Mouse (Mus musculus) layer of hippocampus, postnatal 14 days (tissue): Measurements from ENCODE around the gene 4930402H24Rik. TPM values are rescaled to one million over a fixed set of nuclear protein-coding genes. Genes with fewer than 3 reads are reported as not detected.

Source experiments
- DNase-seq, 2 experiments: peaks; one replicate each; pipeline ENCODE4 v3.0.0; 2021 to 2022; ENCODE audit warnings: low spot score in 2 of 2, mixed read lengths in 1 of 2
- total RNA-seq, 2 experiments: library from RNA; stranded (reverse); gene quantifications; 2 replicates each; pipeline ENCODE4 v1.2.3; 2021

The 4930402H24Rik gene
- total RNA-seq, 2 experiments from 2014 or later, result 80.0 to 83.6 TPM

DNA sequence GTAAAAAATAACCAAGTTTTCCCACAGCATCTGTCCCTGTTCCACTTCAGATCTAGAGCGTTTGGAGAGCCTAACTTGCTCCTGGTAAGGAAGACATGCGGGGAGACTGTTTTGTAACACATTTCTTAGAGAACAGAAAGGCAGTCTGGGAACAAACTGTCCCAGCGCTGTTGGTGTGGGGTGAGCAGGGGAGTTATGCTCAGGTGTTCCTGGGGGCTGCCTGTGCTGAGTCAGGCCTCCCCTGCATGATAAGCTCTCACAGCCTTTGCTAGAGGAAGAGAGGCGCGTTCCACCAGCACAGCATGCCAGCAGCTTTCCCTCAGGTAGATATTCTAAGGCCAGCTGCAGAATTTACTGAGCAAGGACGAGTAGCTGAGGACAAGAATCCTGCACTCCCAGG, 168.2 kb downstream of the 4930402H24Rik start:
- no peak for DNase-seq

DNA sequence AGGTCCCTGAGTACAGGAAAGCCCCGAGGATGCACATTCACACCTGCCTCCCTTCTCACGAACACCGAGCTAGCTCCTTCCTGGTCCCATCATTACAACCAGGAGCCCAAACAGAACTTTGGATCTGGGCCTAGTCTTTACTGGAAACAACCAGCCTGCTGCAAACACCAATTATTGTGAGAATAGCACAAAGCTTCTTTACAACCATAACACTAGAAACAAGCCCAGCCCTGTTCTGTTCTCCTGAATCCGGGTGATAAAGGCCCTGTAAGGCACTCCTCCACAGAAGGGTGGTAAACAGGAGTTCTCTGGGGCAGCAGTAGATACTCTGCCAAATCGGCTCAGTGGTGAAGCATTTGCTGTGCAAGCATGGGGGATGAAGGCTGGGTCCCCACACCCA, 170.9 kb downstream of the 4930402H24Rik start:
- DNase-seq, result no peak

- DNase-seq, result no peak
Measured at GRCm38 (mm10) chr2:130733444-130733843, 172.8 kb downstream of the 4930402H24Rik start.

DNA sequence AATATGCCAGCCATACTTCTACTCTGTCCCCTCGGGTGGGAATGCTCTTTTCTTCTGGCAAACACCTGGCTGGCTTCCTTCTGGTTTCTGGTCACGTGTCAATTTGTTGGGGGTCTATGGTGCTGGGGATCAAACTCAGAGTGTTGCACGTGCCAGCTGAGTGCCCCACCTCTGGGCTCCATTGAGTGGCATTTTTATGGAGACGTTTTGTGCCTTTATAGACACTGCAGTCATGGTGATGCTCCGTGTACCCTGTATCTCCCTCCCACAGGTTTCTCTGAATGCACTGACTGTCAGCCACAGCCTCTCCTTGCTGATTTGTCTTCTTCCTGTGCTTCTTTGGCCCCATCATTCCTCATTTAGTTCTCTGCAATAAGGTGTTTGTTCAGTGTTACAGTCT, 174.4 kb downstream of the 4930402H24Rik start:
- no peak for DNase-seq

- DNase-seq, result no peak
Measured at GRCm38 (mm10) chr2:130730746-130731145, 175.5 kb downstream of the 4930402H24Rik start.

DNA sequence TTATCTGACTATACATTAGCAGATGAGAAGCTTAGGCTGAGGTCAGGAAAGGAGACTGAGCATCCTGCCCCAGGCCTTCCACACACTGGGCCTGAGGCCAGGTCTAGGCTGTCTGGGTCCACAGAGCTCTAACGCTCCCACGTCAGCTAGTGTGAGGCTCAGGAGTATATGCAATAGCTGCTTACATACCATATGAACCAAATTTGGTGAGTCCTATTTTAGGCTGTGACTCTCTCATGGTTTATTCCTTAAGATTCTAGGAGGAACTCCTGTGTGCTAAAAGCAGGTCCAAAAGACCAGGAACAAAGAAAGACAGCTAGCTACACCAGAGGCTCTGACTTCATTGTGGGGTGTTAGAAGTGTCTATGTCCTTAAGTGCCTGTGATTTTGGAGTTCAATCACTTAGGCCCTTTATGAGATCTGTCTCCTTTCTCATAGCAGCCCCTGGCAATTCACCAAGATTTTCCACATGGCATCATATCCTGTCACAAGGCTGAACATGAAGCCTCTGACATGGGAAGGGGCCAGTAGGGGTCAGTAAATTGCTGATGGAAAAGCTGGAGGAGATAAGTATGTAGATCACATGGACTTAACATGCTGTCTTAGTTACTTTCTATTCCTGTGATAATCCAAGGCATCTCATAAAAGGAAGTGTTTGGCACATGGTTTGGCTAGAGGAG, 177.2 kb downstream of the 4930402H24Rik start:
- DNase-seq, result no peak

DNA sequence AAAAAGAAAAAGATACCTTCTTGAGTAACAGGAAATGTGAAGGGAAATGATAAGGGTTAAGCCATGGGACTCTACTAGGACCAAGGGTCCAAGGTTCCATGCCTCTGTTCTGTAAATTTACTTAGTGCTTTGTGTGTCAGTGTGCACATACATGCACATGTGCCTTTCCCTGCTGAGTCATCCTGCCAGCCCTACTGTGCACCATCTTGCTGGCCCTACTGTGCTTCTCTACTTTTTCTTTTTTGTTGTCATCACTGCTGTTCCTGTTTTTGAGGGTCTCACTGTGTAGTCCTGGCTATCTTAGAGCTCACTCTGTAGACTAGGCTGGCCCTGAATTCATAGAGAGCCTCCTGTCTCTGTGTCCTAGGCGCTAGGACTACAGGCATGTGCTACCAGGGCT, 178.5 kb downstream of the 4930402H24Rik start:
- DNase-seq, result no peak

- no peak for DNase-seq
Measured at GRCm38 (mm10) chr2:130724369-130724768, 181.8 kb downstream of the 4930402H24Rik start.

DNA sequence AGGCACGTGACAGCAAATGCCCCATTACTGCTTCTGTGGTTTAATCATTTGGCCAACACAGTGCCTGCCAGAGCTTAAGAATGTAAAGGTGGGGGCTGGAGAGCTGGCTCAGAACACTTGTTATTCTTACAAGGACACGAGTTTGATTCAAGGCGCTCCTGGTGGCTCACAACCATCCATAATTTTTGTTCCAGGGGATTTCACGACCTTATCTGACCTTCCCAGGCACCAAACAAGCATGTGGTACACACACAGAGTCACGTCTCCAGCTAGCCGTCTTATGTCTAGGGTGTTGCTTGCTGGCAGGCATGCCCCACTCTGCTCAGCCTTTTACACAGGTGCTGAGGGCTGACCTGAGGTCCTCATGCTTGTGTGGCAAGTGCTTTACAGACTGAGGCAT, 188.3 kb downstream of the 4930402H24Rik start:
- DNase-seq, result no peak

- no peak for DNase-seq
Measured at GRCm38 (mm10) chr2:130707057-130707456, 199.1 kb downstream of the 4930402H24Rik start.

DNA sequence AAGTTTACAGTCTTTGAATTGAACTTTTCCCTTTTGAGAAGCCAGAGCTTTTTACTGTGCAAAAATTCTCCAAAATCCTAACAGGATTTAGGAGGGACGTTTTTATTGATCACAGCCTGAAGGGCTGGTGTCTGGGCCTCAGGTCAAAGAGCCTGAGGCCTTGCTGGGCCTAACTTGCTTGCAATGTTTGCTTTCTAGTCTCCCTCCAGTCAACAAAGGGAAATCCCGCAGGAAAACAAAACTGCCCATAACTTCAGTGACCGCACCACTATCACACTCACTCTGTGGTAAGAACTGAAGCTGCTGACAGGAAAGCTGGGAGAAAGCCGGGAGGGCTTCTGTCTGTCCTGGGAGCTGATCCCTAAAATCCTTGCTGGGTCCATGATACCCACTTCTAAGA, 199.6 kb downstream of the 4930402H24Rik start:
- no peak for DNase-seq

GRCm38 (mm10) chr2:130705178-130705577, 201.0 kb downstream of the 4930402H24Rik start:
- DNase-seq, result no peak

- no peak for DNase-seq
Measured at GRCm38 (mm10) chr2:130704040-130705001, 201.9 kb downstream of the 4930402H24Rik start.

GRCm38 (mm10) chr2:130697821-130698266, 208.4 kb downstream of the 4930402H24Rik start:
- DNase-seq, result no peak

DNA sequence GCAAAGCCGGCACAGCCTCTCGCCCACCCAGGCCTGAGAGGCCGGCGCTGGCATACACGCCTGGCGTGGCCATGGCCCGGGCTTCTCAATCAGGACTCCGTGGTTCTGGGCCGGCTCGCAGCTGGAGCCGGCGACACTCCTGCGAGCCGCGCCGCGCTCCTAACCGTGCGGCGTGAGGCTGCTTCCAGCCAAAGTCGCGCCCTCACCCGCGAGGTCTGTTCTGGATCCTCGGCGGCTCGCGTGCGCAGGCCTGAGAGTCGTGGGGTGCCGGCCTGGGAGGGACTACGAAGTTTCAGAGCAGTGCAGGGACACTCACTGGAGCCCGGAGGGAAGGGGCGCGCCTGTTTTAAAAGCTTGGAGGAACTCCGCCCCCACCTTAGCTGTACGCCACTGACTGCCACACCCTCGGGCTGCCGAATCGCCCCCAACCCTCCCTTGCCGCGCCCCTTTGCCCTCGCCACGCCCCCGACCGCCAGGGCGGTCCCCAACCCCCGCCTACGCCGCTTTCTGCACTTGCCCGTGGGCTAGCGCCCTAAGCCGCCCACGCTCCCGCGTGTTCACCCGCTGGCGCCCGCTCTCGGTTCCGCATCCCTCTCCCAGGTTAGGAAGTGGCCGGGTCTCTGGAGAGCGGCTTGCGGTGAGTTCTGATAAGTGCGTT, 208.9 kb downstream of the 4930402H24Rik start, which contains the start of gene Slc4a11:
Gene Slc4a11 (minus strand): TSS at position 367 of the 658 bp plus-strand sequence.
- no peak for DNase-seq

DNA sequence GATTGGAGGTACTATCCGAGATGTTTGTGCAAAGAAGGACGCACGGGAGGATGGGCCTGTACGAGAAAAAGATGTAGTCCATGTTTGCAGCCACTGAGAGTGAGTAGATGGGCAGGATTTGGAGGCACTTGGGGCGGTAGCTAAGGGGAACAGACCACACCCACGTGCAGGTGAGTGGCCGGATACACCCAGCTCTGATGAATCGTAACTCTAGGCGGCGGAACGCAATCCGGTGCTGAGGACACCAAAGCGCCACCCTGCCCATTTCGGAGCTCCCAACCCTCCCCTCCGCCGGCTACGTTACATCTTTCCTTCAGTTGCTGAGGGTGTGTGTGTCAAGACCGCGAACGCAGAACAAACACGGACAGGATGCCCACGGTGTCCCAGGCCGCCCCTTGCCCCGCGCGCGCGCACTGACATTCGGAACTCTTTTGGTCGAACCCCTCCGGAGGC, 209.5 kb downstream of the 4930402H24Rik start:
- no peak for DNase-seq

DNA sequence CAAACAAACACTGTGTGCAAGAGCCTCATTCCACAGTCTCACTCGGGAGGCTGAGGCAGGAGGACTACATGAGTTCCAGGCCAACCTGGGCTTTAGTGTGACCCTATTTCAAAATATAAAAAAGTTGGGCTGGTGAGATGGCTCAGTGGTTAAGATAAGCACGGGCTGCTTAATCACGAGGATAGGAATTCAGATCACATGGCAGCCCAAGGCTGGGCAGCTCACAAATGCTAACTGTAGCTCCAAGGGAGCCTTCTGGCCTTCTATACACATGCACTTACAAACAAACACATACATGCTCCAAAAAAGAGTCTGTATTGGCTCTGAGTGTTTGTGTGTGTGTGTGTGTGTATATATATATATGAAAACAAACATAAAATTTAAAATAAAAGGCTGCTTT, 212.6 kb downstream of the 4930402H24Rik start:
- no peak for DNase-seq

GRCm38 (mm10) chr2:130689011-130689410, 217.2 kb downstream of the 4930402H24Rik start:
- no peak for DNase-seq

DNA sequence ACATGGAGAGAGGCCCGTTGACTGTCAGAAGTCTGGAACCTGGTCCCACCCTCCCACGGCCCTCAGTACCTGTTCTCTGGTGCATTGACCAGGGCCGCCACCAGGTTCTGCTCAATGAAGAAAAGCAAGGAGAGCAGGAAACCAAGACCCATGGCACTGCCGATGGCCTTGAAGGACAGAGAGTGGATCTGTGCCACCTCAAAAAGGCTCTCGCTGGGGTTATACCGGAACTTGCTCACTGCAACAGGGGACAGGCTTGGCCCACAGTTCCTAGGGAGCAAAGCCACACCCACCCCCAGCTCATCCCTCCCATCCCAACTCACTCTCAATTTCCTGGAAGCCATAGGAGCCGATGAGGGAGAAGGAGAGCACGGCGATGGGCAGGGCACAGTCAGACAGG, 220.8 kb downstream of the 4930402H24Rik start:
- no peak for DNase-seq

GRCm38 (mm10) chr2:130681531-130681930, 224.7 kb downstream of the 4930402H24Rik start:
- no peak for DNase-seq

DNA sequence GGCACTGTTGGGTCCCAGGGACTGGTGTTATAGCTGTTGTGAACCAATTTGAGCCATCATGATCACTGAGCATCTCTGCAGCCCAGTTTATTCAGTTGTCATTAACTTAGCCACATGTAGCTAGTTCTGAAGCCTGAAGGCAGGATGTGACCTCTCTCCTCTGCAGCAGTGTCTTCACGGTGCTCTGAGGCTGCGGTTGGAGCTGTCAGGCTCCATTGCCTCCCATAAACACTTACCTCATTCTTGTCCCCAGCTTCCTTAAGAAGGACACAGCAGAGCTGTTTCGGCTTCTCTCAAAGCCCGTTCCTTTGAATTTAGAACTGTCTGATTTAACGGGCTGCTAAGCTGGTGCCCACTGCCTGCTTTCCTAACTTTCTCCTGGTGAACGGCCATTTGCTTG, 226.3 kb downstream of the 4930402H24Rik start:
- DNase-seq, result no peak
